ENCODE assay signal across 1 mouse cellular context in the genomic region with DNA sequence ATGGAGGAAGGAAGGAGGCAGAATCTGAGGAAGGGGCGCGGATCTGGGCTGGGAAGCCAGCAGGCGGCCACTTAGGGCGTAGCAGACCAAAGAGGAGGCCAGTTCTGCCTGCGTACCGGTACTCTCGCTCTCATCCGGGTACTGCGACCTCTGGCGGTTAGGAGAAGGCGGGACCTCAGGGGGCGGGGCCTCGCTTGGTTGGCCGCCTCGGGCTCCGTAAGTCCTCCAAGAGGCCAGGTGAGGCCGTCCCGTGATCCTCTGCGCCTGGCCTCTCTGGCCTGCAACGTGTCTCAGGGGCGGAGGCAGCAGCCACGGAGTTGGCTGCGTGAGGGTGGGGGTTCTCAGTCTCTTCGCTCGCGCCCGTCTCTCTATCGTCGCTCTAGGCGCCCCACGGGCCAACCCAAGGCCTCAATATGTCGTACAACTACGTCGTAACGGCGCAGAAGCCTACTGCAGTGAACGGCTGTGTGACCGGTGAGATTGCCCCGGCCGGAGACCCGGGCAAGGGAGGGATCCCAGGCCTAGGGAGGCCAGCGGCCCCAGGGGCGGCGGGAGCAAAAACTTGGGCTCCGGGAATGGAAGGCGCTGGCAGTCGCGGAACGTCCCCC.
TF ChIP-seq lines count a peak whose summit lies in the region.

TSS of gene Ddb1 (plus strand) at position 35 of the 608 bp plus-strand sequence.
TSS of gene Tkfc (minus strand) at position 362 of the 608 bp plus-strand sequence.

TF ChIP-seq in MEL, 35 proteins besides CTCF, POLR2A, EP300 and RAD21 (continued from another document):
- peak; percentile 92 for TF ChIP-seq MXI1 (IDR thresholded peaks at IDR 0.05; ENCODE audit: low read depth, low read length)
- TF ChIP-seq UBTF (IDR thresholded peaks at IDR 0.05; ENCODE audit: borderline replicate concordance, insufficient read depth, low read depth, low read length) = peak; percentile 70; the same call in 1 of the 2 replicates
- peak; percentile 77; the same call in 1 of the 2 replicates for TF ChIP-seq MAZ (IDR thresholded peaks at IDR 0.05; ENCODE audit: low read depth, low read length)
- no peak for TF ChIP-seq ZC3H11A (IDR thresholded peaks at IDR 0.05; ENCODE audit: low read depth, low read length)
- peak; percentile 92 for TF ChIP-seq TBP (IDR thresholded peaks at IDR 0.05; ENCODE audit: low read depth, low read length)
- no peak for TF ChIP-seq ZKSCAN1 (IDR thresholded peaks at IDR 0.05; ENCODE audit: low read depth, low read length)
- TF ChIP-seq SMC3 (IDR thresholded peaks at IDR 0.05; ENCODE audit: low read depth, low read length) = no peak
- no peak for TF ChIP-seq GATA1 (IDR thresholded peaks at IDR 0.05; ENCODE audit: low read depth, low read length)
- peak; percentile 13; the same call in 1 of the 2 replicates for TF ChIP-seq ETS1 (IDR thresholded peaks at IDR 0.05; ENCODE audit: low read depth, low read length)
TF ChIP-seq in MEL: peak in this region for 18.
